Mouse (Mus musculus) stomach, embryonic 15.5 days (tissue): ENCODE measurements around the gene Disc1. TPM values are rescaled to one million over a fixed set of nuclear protein-coding genes. Genes with fewer than 3 reads are reported as not detected.

Experiments
- ATAC-seq: fragments of 200-750 bp; cut with Nextera tagmentation; 2 replicates; pipeline ENCODE4 v1.8.0; 2017; ENCODE audit warnings: low read depth, moderate number of reproducible peaks, moderate TSS enrichment; ENCODE audit not compliant: insufficient read depth, low FRiP score
- H3K27ac ChIP-seq: fragments of 300-500 bp; sonication (generic); 2 replicates; pipeline ENCODE4 v1.5.1; 2015; ENCODE audit warnings: mild to moderate bottlenecking, inconsistent platforms
- H3K27me3 ChIP-seq: fragments of 300-500 bp; sonication (generic); replicated peaks from 2 replicates; pipeline ENCODE4 v1.6.1; 2015; ENCODE audit warnings: inconsistent platforms
- H3K36me3 ChIP-seq: fragments of 300-500 bp; sonication (generic); 2 replicates; pipeline ENCODE4 v1.6.1; 2015; ENCODE audit warnings: inconsistent platforms
- H3K4me1 ChIP-seq: fragments of 300-500 bp; sonication (generic); 2 replicates; pipeline ENCODE4 v1.6.1; 2015; ENCODE audit warnings: inconsistent platforms
- H3K4me2 ChIP-seq: fragments of 300-500 bp; sonication (generic); 2 replicates; pipeline ENCODE4 v1.6.1; 2015; ENCODE audit warnings: mild to moderate bottlenecking, inconsistent platforms
- H3K4me3 ChIP-seq: fragments of 300-500 bp; sonication (generic); replicated peaks from 2 replicates; pipeline ENCODE4 v1.5.1; 2015; ENCODE audit warnings: inconsistent platforms
- H3K9ac ChIP-seq: fragments of 300-500 bp; sonication (generic); 2 replicates; pipeline ENCODE4 v1.6.1; 2015; ENCODE audit warnings: inconsistent platforms
- H3K9me3 ChIP-seq: fragments of 300-500 bp; sonication (generic); 2 replicates; pipeline ENCODE4 v1.6.1; 2016; ENCODE audit warnings: inconsistent platforms
- WGBS: fragments of 180-500 bp; shearing (Covaris S2); methylation state at CpG from one replicate; pipeline ENCODE4 v1.1.7; 2015; 5-methylcytosine and 5-hydroxymethylcytosine counted together
- polyA plus RNA-seq: library from polyadenylated mRNA; unstranded; fragments of >200 nt; fragmentation: Nextera tagmentation; extraction: Ambion mirVana; gene quantifications from 2 replicates; pipeline ENCODE4 v1.2.1, GENCODE M21; 2015

Gene Disc1
- polyA plus RNA-seq, 1 experiment from 2014 or later, result 1.7 TPM

- no peak overlapping the region for H3K4me2 ChIP-seq
- 86% methylated on average over 2 of the region's 2 CpGs for WGBS
- no peak overlapping the region for H3K27ac ChIP-seq
These were observed 117.5 kb downstream of the Disc1 start for GRCm38 (mm10) chr8:125171531-125171930.

GRCm38 (mm10) chr8:125174237-125174636 lies 120.2 kb downstream of the Disc1 start:
- H3K9ac ChIP-seq, result no peak overlapping the region
- H3K4me3 ChIP-seq, result no peak overlapping the region
- no peaks in the 10 kb centered on the region for H3K27me3 ChIP-seq
- H3K4me1 ChIP-seq, result peaks cover 4% of the 10 kb centered on the region; the same call in 1 of the 2 replicates
- no peaks in the 10 kb centered on the region for H3K36me3 ChIP-seq
- H3K9me3 ChIP-seq, result no peaks in the 10 kb centered on the region
- WGBS, result 57% methylated on average over 7 of the region's 7 CpGs
- no peak overlapping the region for H3K27ac ChIP-seq
- no peak for ATAC-seq
- no peak overlapping the region for H3K4me2 ChIP-seq

More at GRCm38 (mm10) chr8:125171531-125171930, 117.5 kb downstream of the Disc1 start:
- Histone ChIP-seq H3K4me3 (no peak overlapping the region), H3K9ac (no peak overlapping the region), H3K9me3 (no peaks in the 10 kb centered on the region), H3K27me3 (no peaks in the 10 kb centered on the region), H3K4me1 (peaks cover 4% of the 10 kb centered on the region; the same call in 1 of the 2 replicates), H3K36me3 (no peaks in the 10 kb centered on the region)
- ATAC-seq, result no peak

GRCm38 (mm10) chr8:125174851-125175250 lies 120.9 kb downstream of the Disc1 start:
- ATAC-seq, result no peak
- H3K9me3 ChIP-seq, result no peaks in the 10 kb centered on the region
- no peak overlapping the region for H3K4me3 ChIP-seq
- H3K27me3 ChIP-seq, result no peaks in the 10 kb centered on the region
- H3K4me1 ChIP-seq, result peaks cover 4% of the 10 kb centered on the region; the same call in 1 of the 2 replicates
- H3K27ac ChIP-seq, result no peak overlapping the region
- 41% methylated on average over 4 of the region's 4 CpGs for WGBS
- no peak overlapping the region for H3K9ac ChIP-seq
- no peak overlapping the region for H3K4me2 ChIP-seq
- no peaks in the 10 kb centered on the region for H3K36me3 ChIP-seq

- Histone ChIP-seq H3K27ac (no peak overlapping the region), H3K4me1 (peaks cover 4% of the 10 kb centered on the region; the same call in 1 of the 2 replicates)
These were observed 121.7 kb downstream of the Disc1 start for GRCm38 (mm10) chr8:125175661-125176060.

GRCm38 (mm10) chr8:125177091-125177490 lies 123.1 kb downstream of the Disc1 start:
- no peaks in the 10 kb centered on the region for H3K36me3 ChIP-seq
- no peaks in the 10 kb centered on the region for H3K9me3 ChIP-seq
- H3K9ac ChIP-seq, result no peak overlapping the region
- WGBS, result 74% methylated on average over 6 of the region's 6 CpGs
- no peak overlapping the region for H3K4me3 ChIP-seq
- ATAC-seq, result no peak; the same call in 1 of the 2 replicates
- no peak overlapping the region for H3K4me2 ChIP-seq
- H3K27ac ChIP-seq, result no peak overlapping the region
- peaks cover 4% of the 10 kb centered on the region; the same call in 1 of the 2 replicates for H3K4me1 ChIP-seq
- no peaks in the 10 kb centered on the region for H3K27me3 ChIP-seq

More at GRCm38 (mm10) chr8:125175661-125176060, 121.7 kb downstream of the Disc1 start:
- no peaks in the 10 kb centered on the region for H3K36me3 ChIP-seq
- H3K9ac ChIP-seq, result no peak overlapping the region
- H3K9me3 ChIP-seq, result no peaks in the 10 kb centered on the region
- ATAC-seq, result no peak
- H3K4me3 ChIP-seq, result no peak overlapping the region
- H3K4me2 ChIP-seq, result no peak overlapping the region
- WGBS, result 83% methylated on average over 4 of the region's 4 CpGs
- no peaks in the 10 kb centered on the region for H3K27me3 ChIP-seq

- H3K4me1 ChIP-seq, result peaks cover 4% of the 10 kb centered on the region; the same call in 1 of the 2 replicates
- H3K4me2 ChIP-seq, result no peak overlapping the region
- no peaks in the 10 kb centered on the region for H3K27me3 ChIP-seq
- no peak overlapping the region for H3K4me3 ChIP-seq
- 63% methylated on average over 8 of the region's 8 CpGs for WGBS
- H3K27ac ChIP-seq, result no peak overlapping the region
- H3K9ac ChIP-seq, result no peak overlapping the region
- no peak for ATAC-seq
- no peaks in the 10 kb centered on the region for H3K9me3 ChIP-seq
- H3K36me3 ChIP-seq, result no peaks in the 10 kb centered on the region
These were observed 124.0 kb downstream of the Disc1 start for GRCm38 (mm10) chr8:125177958-125178357.

GRCm38 (mm10) chr8:125183548-125184451 lies 129.8 kb downstream of the Disc1 start:
- no peak for ATAC-seq
- 17% methylated on average over 17 of the region's 17 CpGs for WGBS
- H3K4me2 ChIP-seq, result no peak overlapping the region

GRCm38 (mm10) chr8:125184452-125184817 lies 130.4 kb downstream of the Disc1 start:
- Histone ChIP-seq H3K9me3 (no peaks in the 10 kb centered on the region), H3K4me1 (no peaks in the 10 kb centered on the region), H3K4me2 (no peak overlapping the region), H3K4me3 (no peak overlapping the region), H3K9ac (no peak overlapping the region), H3K27me3 (no peaks in the 10 kb centered on the region), H3K36me3 (no peaks in the 10 kb centered on the region), H3K27ac (no peak overlapping the region)
- WGBS, result 46% methylated on average over 9 of the region's 9 CpGs
- ATAC-seq, result no peak

More at GRCm38 (mm10) chr8:125183548-125184451, 129.8 kb downstream of the Disc1 start:
- Histone ChIP-seq H3K36me3 (no peaks in the 10 kb centered on the region), H3K27ac (no peak overlapping the region), H3K4me3 (no peak overlapping the region), H3K27me3 (no peaks in the 10 kb centered on the region), H3K9ac (no peak overlapping the region), H3K9me3 (no peaks in the 10 kb centered on the region), H3K4me1 (no peaks in the 10 kb centered on the region)

- H3K27ac ChIP-seq, result no peak overlapping the region
- H3K4me2 ChIP-seq, result no peak overlapping the region
- H3K27me3 ChIP-seq, result no peaks in the 10 kb centered on the region
- no peak overlapping the region for H3K9ac ChIP-seq
- H3K36me3 ChIP-seq, result no peaks in the 10 kb centered on the region
- WGBS, result 67% methylated on average over 1 of the region's 1 CpGs
- H3K4me1 ChIP-seq, result no peaks in the 10 kb centered on the region
- no peaks in the 10 kb centered on the region for H3K9me3 ChIP-seq
- ATAC-seq, result no peak
- H3K4me3 ChIP-seq, result no peak overlapping the region
These were observed 130.9 kb downstream of the Disc1 start for GRCm38 (mm10) chr8:125184881-125185280.

GRCm38 (mm10) chr8:125187044-125187443 lies 133.0 kb downstream of the Disc1 start:
- WGBS, result 29% methylated on average over 10 of the region's 10 CpGs
- Histone ChIP-seq H3K4me1 (no peaks in the 10 kb centered on the region), H3K27me3 (no peaks in the 10 kb centered on the region), H3K4me2 (peak overlapping the region; percentile 41), H3K36me3 (no peaks in the 10 kb centered on the region), H3K9ac (no peak overlapping the region), H3K4me3 (no peak overlapping the region), H3K27ac (no peak overlapping the region), H3K9me3 (no peaks in the 10 kb centered on the region)
- no peak for ATAC-seq

- WGBS, result 76% methylated on average over 5 of the region's 5 CpGs
- Histone ChIP-seq H3K27ac (no peak overlapping the region), H3K9ac (no peak overlapping the region), H3K4me1 (no peaks in the 10 kb centered on the region), H3K4me2 (no peak overlapping the region), H3K36me3 (no peaks in the 10 kb centered on the region; the same call in 1 of the 2 replicates), H3K4me3 (no peak overlapping the region), H3K9me3 (no peaks in the 10 kb centered on the region), H3K27me3 (no peaks in the 10 kb centered on the region)
- no peak for ATAC-seq
These were observed 139.7 kb downstream of the Disc1 start for GRCm38 (mm10) chr8:125193701-125194100.

- Histone ChIP-seq H3K4me1 (no peaks in the 10 kb centered on the region), H3K9ac (no peak overlapping the region), H3K4me2 (no peak overlapping the region), H3K27ac (no peak overlapping the region), H3K9me3 (no peaks in the 10 kb centered on the region), H3K27me3 (no peaks in the 10 kb centered on the region), H3K4me3 (no peak overlapping the region), H3K36me3 (no peaks in the 10 kb centered on the region; the same call in 1 of the 2 replicates)
- 67% methylated on average over 9 of the region's 9 CpGs for WGBS
- ATAC-seq, result no peak
These were observed 141.1 kb downstream of the Disc1 start for GRCm38 (mm10) chr8:125195121-125195520.
